ENCODE assay signal across 1 mouse cellular context in the genomic region with DNA sequence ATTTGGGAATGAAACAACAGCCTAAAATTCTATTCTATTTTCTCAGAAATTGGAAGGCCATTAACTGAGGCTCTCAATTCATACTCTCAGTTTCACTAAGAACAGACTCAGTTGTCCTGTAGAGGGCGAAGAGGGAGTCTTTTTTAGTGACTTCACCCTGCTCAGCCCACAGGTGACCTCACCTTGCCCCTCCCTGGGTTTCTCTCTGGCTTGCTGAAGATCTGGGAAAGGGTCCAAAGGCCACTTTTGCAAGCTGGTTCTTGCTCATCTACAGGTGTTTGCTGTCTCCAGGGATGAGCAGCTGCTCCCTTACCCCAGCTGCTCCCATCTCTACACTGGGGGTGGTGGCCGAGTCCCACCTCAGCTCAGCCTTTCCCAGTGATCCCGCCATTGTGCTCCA.
TF ChIP-seq lines count a peak whose summit lies in the region.

No protein-coding gene starts in this region.

TF ChIP-seq in MEL, 35 proteins besides CTCF, POLR2A, EP300 and RAD21:
- TF ChIP-seq ZNF384 (IDR thresholded peaks at IDR 0.05; ENCODE audit: low read depth, low read length) = no peak
TF ChIP-seq in MEL: peak in this region for 0.
